Mouse (Mus musculus): Measurements from ENCODE around the gene Uso1. TPM values are rescaled to one million over a fixed set of nuclear protein-coding genes. Genes with fewer than 3 reads are reported as not detected.
"Not testable (repeated sequence)": the region's sequence is repeated elsewhere in the genome, so short reads cannot be mapped to it uniquely, and the experiment has no call there.

The Uso1 gene
- polyA plus RNA-seq, 1 experiment from 2014 or later, result 43.5 TPM

DNA sequence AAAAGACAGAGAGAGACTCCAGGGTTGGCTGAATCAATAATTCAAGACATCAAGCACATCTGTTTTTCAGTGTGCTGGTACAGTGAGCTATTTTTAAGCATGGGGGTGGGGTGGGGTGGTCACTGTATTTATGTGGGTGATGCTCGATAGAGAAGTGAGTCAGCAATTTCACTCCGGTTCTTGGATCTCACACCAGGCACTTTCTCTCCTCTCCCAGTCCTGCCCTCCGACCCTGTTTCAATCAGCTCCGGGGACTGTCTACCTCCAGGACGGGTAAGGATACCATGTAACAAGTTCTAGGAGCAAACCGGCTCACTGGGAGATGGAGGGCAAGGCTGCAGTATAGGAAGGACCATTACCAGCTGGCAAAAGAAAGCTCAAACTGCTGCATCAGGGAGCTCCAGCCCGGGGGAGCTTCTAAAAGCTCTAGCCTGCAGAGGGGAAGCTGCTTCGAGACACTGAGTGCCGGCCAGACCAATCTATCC is 10.6 kb upstream of the Uso1 start:
- DNase-seq (ENCODE audit: low spot score), result no peak

DNA sequence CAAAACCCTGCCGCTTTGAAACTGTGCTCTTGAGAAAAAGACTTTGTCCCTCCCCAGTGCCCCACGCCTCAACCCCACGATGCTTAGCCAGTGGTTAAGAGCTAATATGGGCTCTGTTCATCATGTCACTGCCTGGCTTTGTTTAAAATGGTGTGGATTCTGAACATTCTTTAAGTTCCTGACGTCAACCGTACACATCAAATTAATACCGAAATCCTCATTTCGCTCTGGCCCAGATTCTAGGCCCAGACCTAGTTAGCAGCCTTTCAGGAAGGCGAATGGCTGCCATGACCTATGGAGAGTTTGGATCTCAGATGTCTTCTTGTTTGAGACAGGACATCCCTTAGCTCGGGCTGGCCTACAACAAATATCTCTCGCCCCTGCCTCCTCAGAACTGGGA is 10.0 kb upstream of the Uso1 start:
- no peak for DNase-seq (ENCODE audit: low spot score)

DNA sequence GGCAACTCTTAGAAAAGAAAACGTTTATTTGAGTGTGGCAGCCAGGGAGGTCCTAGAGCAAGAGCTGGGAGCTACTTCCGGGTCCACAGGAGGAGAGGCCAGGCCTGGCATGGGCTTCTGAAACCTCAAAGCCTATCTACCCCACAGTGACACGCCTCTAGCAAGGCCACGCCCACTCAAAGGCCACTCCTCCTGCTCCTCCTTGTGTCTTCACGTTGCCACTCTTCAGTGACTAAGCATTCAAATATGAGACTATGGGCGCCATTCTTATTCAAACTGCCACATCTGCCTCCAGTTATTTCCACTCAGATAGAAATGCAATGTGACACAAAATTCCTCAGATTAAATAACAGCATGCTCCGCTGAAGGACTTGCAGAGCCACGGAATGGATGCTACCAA is 9.2 kb upstream of the Uso1 start:
- peak; percentile 79 for DNase-seq (ENCODE audit: low spot score)

DNA sequence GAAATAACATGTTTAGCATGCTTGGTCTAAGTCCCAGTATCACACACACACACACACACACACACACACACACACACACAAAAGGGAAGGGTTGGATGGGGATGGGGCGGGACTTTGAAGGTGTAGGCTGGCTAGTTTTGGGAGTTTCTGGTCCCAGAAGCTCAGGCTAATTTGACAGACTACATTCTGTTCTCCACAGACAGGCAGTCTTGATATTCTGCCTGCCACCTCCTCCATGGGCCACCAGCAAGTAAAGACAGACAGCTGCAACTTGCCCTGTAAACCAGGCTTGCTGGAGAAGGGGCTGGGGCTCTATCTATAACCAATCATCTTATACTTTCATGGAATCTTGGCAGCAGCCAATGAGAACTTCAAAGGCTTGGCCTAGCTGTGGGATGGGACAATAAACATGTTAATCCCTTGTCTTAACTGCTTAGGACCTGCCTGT is 8.4 kb upstream of the Uso1 start:
- no peak for DNase-seq (ENCODE audit: low spot score)

DNA sequence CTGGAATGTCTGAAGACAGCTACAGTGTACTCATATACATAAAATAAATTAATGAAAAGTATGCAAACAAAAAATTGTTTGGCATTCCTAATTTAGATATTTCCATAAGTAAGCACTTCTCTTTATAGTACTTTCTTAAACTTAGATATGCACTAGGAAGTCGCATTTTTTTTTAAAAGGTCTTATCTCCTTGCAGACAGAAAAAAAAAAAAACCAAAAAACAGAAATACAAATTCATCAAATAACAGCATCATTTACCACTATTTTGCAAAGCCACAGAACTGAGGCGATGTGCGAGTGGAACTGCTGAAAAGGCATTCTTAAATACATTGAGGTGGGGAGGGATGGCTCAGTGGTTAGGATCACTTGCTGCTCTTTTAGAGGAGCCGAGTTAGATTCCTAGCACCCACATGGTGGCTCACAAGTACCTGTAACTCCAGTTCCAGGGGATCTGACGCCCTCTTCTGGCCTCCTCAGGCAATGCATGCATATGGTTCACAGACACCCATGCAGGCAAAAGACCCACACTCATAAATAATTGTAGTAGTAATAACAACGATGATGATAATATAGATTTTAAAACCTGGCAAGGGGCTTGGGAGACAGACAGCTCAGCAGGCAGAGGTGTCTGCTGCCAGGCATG is 7.6 kb upstream of the Uso1 start:
- no peak for DNase-seq (ENCODE audit: low spot score)

DNA sequence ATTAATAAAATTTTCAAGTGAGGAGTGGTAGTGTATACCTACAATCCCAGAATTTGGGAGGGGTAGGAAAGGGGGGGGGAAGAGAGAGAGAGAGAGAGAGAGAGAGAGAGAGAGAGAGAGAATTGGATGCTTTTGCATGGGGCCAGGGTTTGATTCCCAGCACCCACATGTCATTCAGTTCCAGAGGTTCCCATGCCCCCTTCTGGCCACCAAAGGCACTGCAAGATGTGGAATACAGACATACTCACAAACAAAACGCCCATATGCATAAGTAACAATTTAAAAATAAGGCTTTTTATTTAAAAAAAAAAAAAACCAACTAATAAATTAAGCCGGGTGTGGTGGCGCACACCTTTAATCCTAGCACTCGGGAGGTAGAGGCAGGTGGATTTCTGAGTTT is 5.6 kb upstream of the Uso1 start:
- no peak for DNase-seq (ENCODE audit: low spot score)

DNA sequence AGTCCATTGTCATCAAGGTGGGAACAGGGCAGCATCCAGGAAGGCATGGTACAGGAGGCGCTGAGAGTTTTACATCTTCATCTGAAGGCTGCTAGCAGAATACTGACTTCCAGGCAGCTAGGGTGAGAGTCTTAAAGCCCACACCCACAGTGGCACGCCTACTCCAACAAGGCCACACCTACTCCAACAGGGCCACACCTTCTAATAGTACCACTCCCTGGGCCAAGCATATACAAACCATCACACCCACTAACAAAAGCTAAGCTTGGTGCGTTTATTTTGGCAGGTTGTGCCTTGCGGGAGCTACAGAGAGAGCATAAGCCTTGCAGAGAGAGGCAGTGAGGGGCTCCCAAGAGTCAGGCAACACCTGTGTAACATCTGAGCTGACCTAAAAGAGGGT is 4.7 kb upstream of the Uso1 start:
- not testable (repeated sequence) for DNase-seq (ENCODE audit: low spot score)

DNA sequence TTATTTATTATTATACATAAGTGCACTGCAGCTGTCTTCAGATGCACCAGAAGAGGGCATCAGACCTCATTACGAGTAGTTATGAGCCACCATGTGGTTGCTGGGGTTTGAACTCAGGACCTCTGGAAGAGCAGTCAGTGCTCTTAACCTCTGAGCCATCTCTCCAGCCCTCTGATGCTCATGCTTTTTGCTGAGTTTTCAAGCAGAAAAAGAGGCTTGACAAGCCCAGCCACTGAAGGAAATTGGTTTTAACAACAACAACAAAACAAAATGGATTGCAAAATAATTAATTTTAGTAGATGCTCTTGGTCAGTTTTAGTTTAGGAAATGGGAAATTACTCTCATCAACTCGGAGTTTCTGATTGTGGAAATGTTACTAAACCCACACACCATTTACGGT is 2.8 kb upstream of the Uso1 start:
- no peak for DNase-seq (ENCODE audit: low spot score)

DNA sequence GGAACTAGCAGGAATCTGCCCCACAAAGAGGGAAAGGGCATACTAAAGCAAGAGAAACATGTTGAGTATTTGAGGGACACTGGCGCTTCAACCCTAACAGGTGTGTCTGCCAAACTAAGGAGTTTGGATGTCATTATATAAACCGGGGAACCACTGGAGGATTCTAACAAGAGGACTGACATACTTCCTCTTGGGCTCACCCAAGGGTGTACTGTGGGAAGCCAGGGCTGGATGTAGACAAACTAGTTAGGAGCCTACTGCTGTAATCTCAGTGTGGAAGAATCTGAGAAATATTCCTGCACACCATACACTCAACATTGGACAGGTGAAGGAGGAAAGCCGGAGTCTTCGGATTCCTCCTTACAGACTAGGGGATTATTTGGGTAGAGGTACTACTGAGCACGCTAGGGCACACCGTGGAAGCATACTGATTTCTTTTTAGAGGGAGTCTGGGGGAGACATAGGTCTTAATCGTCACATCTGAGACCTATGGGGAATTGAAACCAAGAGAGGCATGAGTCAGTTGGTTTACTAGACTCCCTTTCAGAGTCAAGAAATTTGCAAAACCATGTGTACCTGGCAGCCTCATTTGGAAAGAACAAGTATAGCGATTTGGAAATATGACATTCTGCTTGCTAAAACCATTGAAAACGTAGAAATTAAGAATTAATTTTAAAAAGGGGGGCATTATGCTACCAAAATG is 1.1 kb upstream of the Uso1 start:
- DNase-seq (ENCODE audit: low spot score), result no peak

DNA sequence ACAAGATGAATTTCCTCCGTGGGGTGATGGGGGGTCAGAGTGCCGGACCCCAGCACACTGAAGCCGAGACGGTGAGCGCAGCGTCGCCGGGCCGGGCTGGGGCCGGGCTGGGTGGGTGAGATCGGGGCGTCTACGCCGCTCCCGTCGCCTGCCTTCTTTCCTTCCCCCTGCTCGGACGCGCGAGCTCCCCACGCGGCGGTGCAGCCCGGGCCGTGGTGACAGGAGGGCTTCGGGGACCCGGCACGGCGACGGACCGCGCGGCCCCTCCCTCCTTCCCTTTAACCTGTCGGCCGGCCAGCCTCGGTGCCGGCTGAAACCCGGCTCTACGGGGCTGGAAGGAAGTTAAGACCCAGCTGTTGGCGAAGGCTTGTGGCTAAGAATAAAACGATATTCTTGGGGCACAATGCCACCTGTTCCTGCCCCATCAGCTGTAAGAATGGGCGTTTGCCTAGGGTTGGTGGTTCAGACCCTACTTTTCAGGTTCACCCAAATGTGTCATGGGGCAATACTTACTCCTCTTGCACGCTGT is 419 bp downstream of the Uso1 start:
- peak; percentile 37 for DNase-seq (ENCODE audit: low spot score)

DNA sequence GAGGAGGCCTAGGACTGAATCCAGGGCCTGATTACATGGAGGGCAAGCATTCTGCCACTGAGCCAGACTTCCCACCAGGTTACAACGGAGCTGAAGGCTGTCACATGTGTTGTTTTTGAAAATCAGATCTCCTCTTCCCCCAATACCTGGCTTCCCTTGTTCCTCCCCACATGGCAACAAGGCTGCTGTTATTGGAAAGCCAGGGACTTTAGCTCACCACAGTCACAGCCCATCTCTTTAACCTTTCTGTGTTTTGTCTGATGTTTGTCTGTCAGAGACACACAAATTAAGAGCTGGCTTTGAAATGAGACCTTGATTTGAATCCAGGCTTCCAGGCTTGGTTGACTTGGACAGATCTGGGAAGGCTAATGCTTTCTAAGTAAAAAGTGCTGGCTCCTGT is 1.5 kb downstream of the Uso1 start:
- DNase-seq (ENCODE audit: low spot score), result no peak

DNA sequence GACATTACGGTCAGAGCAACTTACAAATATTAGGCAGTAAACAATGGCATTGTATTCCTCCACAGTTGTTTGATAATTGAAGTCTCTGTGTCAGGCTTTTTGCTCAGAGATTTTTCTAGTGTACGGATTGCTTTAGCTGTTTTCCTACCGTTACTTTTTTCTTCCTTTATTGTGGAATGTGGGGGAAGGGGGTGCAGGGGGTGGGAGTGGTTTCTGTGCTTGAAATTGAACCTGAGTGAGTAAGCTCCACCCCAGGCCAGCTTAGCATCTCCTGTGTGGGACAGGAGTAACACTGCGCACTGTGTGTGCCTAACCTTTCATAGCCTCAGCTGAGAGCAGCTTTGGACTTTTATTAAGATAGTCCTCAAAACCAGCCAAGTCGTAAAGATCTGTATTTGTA is 4.0 kb downstream of the Uso1 start:
- no peak for DNase-seq (ENCODE audit: low spot score)

DNA sequence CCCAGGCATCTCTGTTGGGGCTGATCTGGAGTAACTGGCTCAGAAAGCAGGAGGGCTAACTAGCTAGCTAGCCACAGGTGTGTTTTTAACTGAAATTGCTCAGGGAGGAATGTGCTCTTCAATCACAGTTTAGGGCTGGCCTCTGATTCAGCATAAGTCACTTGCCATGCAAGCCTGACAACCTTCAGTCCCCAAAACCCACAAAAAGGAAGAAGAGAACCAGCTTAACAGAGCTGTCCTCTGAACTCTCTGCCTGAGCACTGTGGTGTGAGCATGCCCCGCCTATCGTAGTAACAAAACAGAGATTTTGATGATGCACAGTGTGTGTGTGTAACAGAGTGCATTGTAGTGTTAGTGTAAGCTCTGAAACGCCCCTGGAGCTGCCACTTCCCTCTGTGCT is 4.7 kb downstream of the Uso1 start:
- DNase-seq (ENCODE audit: low spot score), result no peak

DNA sequence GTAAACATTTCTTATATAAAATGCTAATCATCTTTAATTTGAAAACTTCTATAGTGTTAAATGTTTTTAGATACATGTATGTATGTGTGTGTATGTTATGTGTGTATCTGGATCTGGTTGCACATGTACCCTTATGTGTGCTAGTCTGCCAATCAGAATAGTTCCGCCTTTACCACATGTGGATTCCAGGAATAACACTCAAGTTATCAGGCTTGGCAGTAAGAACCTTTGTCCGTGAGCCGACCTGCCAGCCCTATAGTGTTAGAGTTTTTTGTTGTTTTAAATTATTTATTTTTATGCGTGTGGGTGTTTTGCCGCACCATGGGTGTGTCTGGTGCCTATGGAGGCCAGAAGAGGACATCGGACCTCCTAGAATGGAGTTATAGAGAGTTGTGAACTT is 5.9 kb downstream of the Uso1 start:
- no peak for DNase-seq (ENCODE audit: low spot score)

DNA sequence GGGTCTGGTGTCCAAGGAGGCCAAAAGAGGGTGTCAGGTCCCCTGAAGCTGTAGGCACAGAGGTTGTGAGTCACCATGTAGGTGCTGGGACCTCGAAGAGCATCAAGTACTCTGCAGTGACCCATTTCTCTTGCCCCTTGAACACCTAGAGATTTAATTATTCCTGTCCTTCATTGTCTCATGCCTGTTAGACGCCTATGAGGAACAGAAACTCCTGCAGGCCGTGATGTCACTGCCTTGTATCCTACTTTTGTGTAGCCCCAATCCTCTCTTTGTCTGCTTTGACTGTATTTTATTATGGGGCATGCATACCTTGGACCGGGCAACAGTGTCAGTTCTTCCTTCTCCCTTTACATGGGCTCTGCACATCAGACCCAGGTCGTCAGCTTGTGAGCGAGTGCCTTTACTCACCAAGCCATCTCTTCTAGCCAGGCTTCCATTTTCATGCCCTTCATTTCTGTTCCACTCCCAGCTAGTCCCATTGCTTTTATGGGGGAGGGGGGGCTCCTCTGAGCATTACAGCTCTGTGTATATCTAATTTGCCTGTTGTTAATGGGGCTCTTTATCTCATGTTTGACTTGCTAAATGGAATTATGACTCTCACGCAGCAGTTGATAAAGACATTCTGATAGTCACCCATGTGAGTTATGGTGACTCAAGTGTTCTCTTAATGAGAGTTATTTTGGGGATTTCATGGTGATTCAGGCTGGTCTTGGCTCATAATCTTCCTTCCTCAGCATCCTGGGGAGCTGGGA is 7.4 kb downstream of the Uso1 start:
- no peak for DNase-seq (ENCODE audit: low spot score)

DNA sequence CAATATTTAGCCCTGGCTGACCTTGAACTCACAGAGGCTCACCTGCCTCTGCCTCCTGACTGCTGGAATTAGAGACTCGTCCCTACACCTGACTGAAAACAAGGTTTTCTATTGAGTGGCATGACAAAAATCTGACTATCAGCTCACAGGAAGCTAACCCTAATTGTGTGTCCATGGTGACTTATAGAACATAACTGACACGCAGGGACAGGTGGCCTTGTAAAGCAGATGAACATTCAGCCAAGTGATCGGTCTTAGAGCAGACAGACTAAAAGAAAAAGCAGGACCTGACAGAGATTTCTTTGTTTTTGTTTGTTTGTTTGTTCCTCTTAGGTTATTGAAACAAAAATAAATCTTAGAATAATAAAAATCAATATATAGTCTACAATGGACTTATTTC is 10.5 kb downstream of the Uso1 start:
- no peak for DNase-seq (ENCODE audit: low spot score)

DNA sequence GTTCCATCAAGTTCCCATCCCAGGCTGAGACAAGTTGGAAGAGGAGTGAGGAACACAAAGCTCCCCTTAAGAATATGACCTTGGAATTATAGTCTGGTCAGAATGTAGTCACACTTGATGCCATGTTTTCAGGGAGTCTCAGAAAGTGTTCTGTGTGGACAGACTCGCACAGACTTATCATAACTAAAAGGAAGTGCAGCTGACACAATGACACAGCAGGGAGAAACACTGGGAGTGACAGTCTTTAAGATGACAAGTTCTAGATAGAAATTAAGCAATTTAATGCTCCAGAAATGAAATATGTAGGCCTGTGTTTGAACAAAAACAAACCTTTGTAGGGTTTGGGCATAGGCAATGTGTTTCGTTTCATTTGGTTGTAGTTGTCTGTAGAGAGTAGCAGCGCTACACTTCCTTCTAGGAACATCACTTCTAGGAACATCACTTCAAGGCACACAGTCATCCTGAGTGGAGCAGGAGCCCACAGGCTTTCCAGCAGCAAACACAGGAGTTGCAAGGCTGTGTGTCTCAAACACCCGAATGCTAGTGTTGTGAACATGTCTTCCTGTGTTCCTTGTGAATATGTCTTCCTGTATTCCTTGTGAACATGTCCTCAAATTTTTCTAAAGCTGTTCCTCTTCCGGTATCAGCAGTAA is 11.7 kb downstream of the Uso1 start:
- no peak for DNase-seq (ENCODE audit: low spot score)

DNA sequence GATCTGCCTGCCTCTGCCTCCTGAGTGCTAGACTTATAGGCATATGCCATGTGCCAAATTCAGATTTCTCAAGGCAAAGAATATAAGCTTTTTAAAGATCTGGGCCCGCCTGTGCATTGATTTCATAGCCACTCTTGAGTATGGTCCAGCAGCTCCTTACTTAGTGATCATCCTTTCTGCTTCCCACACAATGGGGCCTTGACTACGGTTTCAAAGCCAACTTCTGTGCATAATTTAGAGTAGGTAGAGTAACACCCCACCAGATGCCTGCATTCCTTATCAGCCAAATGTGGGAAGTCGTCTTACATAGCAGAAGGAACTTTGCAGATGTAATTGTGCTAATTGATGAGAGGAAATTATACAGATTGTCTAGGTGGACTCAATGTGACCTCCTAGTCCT is 17.1 kb downstream of the Uso1 start:
- DNase-seq (ENCODE audit: low spot score), result no peak

DNA sequence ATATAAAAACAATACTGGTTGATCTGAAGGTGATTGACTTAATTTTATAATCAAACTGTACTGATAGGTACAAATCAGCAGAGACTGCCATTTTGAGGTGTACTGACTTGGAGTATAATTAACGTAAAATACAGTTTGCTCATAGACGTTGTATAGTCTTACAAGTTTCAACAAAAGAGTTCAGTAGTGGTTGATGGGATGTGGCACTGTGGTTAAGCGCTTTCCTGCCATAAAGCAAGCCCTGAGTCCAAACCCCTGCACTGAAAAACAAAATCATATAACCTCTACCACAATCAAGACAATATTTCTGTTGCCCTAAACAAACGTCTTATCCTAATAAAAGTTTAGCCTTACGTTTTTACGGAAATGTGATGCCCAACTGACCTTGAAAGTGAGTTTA is 28.2 kb downstream of the Uso1 start:
- DNase-seq (ENCODE audit: low spot score), result peak; percentile 64

DNA sequence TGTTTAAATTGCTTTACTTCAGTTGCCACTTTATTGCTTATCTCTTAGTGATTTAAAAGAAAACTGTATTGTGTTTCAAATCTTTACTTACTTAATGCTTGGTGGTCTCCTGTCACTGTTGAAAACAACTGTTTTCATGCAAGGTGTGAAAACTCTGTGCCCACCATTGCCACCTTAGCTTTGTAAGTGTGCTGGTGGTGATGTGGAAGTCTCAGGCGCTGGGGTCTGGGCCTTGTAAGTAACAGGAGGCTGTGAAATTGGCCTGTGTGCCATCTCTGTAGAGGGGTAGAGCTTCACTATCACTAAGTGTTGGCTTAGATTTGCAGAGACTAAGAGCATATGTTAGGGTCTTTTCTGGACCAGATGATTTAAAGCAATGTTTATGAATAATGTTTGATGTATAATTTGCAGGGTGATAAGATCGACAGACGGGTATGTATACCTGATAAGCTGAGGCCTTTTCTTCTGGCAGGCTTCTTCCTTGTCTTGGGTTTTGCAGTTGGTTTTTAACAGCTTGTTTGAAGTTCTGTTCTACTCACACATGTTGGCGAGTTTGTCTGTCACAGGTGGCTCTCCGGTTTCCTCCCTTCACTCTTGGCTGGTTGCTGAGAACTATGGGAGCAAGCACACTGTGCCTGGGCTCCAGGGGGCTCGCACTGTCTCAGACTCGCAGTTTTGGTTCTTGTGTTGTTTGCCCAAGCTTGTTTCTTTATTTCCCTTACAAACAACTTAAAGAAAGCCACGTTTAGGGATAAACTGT is 45.5 kb downstream of the Uso1 start:
- DNase-seq (ENCODE audit: low spot score), result peak; percentile 81

Measured in thymus, postnatal 0 days (tissue).